Mouse (Mus musculus) embryonic fibroblast, embryonic 13.5 days (primary cell): ENCODE data around the gene Spag4.

ENCODE experiments used
- CTCF ChIP-seq: IDR thresholded peaks from 2 replicates; pipeline ENCODE4 v1.5.1; 2011; ENCODE audit warnings: mild to moderate bottlenecking, control low read depth, low read length, moderate library complexity, borderline replicate concordance; ENCODE audit not compliant: insufficient read depth
- POLR2A ChIP-seq: IDR thresholded peaks from 2 replicates; pipeline ENCODE4 v1.6.1; 2011; ENCODE audit warnings: low read depth, mild to moderate bottlenecking, control low read depth, low read length, moderate library complexity

DNA sequence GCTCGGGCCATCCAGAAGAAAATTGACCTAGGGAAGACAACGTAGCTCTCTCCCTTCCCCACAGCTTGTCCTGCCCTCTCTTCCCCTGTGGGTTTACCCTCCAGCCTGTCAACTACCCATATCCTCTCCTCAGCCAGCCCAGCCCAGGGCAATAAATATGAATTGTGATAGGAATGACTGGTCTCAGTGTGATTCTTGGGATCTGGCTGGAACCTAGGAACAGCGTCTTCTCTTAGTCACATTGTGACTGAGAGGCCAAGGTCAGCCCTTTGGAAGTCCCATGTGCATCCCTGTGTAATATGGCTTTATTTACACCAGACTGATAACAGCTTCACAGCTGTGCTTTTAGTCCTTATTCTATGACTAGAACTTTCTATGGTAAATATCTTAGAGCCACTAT, 46.9 kb upstream of the Spag4 start:
- TF ChIP-seq CTCF (no peak), POLR2A (no peak)
